8 mouse cellular contexts compared by ENCODE assay signal in the genomic region with DNA sequence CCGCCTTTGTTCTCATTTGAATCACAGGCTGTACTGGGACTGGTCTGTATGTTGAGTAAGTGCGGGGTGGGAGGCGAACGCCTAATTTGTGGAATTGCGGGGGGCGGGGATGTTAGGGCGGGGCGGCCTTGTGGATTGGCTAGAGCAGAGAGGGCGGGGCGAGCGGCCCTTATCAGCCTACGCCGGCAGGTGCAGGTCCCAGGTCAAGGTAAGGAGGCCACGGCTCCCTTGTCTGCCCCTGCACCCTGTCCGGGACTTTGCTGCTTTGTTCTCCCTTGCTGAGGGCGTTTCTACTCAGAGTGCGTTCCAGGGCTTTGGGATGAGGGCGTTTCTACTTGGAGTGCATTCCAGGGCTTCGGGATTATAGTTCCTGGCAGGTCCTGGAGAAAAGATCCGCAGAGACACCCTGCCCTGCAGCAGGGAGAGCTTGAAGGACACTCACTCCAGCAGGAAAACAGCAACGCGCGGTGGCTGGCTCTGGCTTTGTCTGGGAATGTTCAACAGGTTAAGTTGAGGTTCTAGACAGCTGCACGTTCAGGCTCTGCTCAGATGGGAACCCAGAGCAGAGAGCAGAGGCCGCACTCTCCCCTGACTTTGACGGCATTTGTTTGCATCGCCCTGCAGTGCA.
DNase-seq lines count a peak whose midpoint lies in the region; ATAC-seq and TF ChIP-seq lines count a peak whose summit lies in the region.

No protein-coding gene starts in this region.

- peaks cover 50% of the 10 kb centered on the region for H3K36me3 ChIP-seq in C2C12 (ENCODE audit: control insufficient read depth, insufficient read depth)
- no peaks in the 10 kb centered on the region for H3K36me3 ChIP-seq in intestine, embryonic 14.5 days (ENCODE audit: control insufficient read depth, insufficient read depth, low read length)
- H3K36me3 ChIP-seq in liver, embryonic 14.5 days (replicated peaks; ENCODE audit: control insufficient read depth, insufficient read depth, low read depth), result no peaks in the 10 kb centered on the region
- H3K36me3 ChIP-seq in neural tube, embryonic 15.5 days, result no peaks in the 10 kb centered on the region

- H3K27me3 ChIP-seq in C2C12 (ENCODE audit: control insufficient read depth, insufficient read depth, insufficient read length), result no peaks in the 10 kb centered on the region
- H3K27me3 ChIP-seq in intestine, embryonic 14.5 days (replicated peaks; ENCODE audit: control insufficient read depth, insufficient read depth, low read length), result no peaks in the 10 kb centered on the region
- H3K27me3 ChIP-seq in liver, embryonic 14.5 days (ENCODE audit: control insufficient read depth, insufficient read depth, low read length), result no peaks in the 10 kb centered on the region
- H3K27me3 ChIP-seq in neural tube, embryonic 15.5 days (replicated peaks), result peaks cover 11% of the 10 kb centered on the region; the same call in 1 of the 2 replicates

- peak overlapping the region; percentile 39 for H3K9ac ChIP-seq in intestine, embryonic 14.5 days (ENCODE audit: low read length)
- H3K9ac ChIP-seq in liver, embryonic 14.5 days (replicated peaks), result no peak overlapping the region
- H3K9ac ChIP-seq in neural tube, embryonic 15.5 days (replicated peaks), result peak overlapping the region; percentile 38

- peaks cover 16% of the 10 kb centered on the region for H3K4me1 ChIP-seq in intestine, embryonic 14.5 days (replicated peaks; ENCODE audit: control insufficient read depth, insufficient read depth, low read length)
- H3K4me1 ChIP-seq in liver, embryonic 14.5 days (replicated peaks; ENCODE audit: control insufficient read depth in 2 of 2, insufficient read depth in 2 of 2, low read length in 1 of 2), result peaks cover 0 to 22% of the 10 kb centered on the region in 2 experiments; a peak in 2 of 4 replicates
- H3K4me1 ChIP-seq in neural tube, embryonic 15.5 days, result peaks cover 17% of the 10 kb centered on the region

- TF ChIP-seq EP300 in liver, embryonic 14.5 days (IDR thresholded peaks at IDR 0.05; ENCODE audit: low read depth), result no peak

- no peaks in the 10 kb centered on the region for H3K9me3 ChIP-seq in intestine, embryonic 14.5 days (ENCODE audit: control insufficient read depth, low read length)
- no peaks in the 10 kb centered on the region for H3K9me3 ChIP-seq in liver, embryonic 14.5 days (ENCODE audit: control insufficient read depth, low read length)
- H3K9me3 ChIP-seq in neural tube, embryonic 15.5 days (replicated peaks), result no peaks in the 10 kb centered on the region

- no peak for TF ChIP-seq CTCF in C2C12 (IDR thresholded peaks at IDR 0.05; ENCODE audit: control insufficient read depth, insufficient read depth, insufficient read length)
- TF ChIP-seq CTCF in liver, embryonic 14.5 days (IDR thresholded peaks at IDR 0.05; ENCODE audit: low read depth), result no peak

- peak; percentile 93 for ATAC-seq in intestine, embryonic 14.5 days (replicated peaks; ENCODE audit: low FRiP score, low TSS enrichment, low read depth)
- ATAC-seq in liver, embryonic 14.5 days (ENCODE audit: insufficient read depth), result peak; percentile 87
- ATAC-seq in neural tube, embryonic 15.5 days (ENCODE audit: low FRiP score), result peak; percentile 87

- peak overlapping the region; percentile 38 for H3K4me3 ChIP-seq in C2C12 (ENCODE audit: insufficient read depth, poor library complexity, severe bottlenecking)
- H3K4me3 ChIP-seq in intestine, embryonic 14.5 days (ENCODE audit: low read depth, low read length), result peak overlapping the region; percentile 35
- peak overlapping the region; percentile 36 to 57 for H3K4me3 ChIP-seq in liver, embryonic 14.5 days (ENCODE audit: insufficient read depth in 1 of 2, low read depth in 2 of 2, low read length in 2 of 2)
- peak overlapping the region; percentile 48 for H3K4me3 ChIP-seq in neural tube, embryonic 15.5 days (replicated peaks)

- 5% methylated on average over 27 of the region's 27 CpGs for WGBS in intestine, embryonic 14.5 days
- WGBS in liver, embryonic 14.5 days (ENCODE audit: insufficient replicate concordance), result 23% methylated on average over 27 of the region's 27 CpGs
- 5% methylated on average over 27 of the region's 27 CpGs for WGBS in neural tube, embryonic 15.5 days

- H3K4me2 ChIP-seq in intestine, embryonic 14.5 days (ENCODE audit: low read length), result peak overlapping the region; percentile 54
- peak overlapping the region; percentile 50 for H3K4me2 ChIP-seq in liver, embryonic 14.5 days (ENCODE audit: low read depth)
- H3K4me2 ChIP-seq in neural tube, embryonic 15.5 days, result peak overlapping the region; percentile 85

- peaks cover 95% of the 10 kb centered on the region for H3K79me3 ChIP-seq in C2C12 (ENCODE audit: low read depth)

- H3K27ac ChIP-seq in intestine, embryonic 14.5 days (ENCODE audit: low read depth), result peak overlapping the region; percentile 74
- no peak overlapping the region for H3K27ac ChIP-seq in liver, embryonic 14.5 days
- peak overlapping the region; percentile 54; the same call in 1 of the 2 replicates for H3K27ac ChIP-seq in neural tube, embryonic 15.5 days (replicated peaks)

- peak; percentile 73 to 81 for DNase-seq in adrenal gland, postnatal 36 days
- DNase-seq in gastrocnemius, postnatal 25 days, result peak; percentile 73
- DNase-seq in intestine, embryonic 14.5 days (ENCODE audit: low spot score), result peak; percentile 87
- peak; percentile 28 to 41 (median 36) for DNase-seq in liver, embryonic 14.5 days (ENCODE audit: low read depth in 3 of 3, low spot score in 3 of 3)
- DNase-seq in right cerebral cortex, postnatal 25 days, result no peak
- no peak for DNase-seq in layer of hippocampus, postnatal 25 days (ENCODE audit: extremely low spot score in 1 of 2, low spot score in 1 of 2)

- H3K79me2 ChIP-seq in C2C12 (ENCODE audit: control insufficient read depth, insufficient read depth), result peaks cover 100% of the 10 kb centered on the region

- H3ac ChIP-seq in C2C12 (ENCODE audit: control insufficient read depth, insufficient read length, low read depth), result peak overlapping the region; percentile 58

TF ChIP-seq in C2C12, 6 proteins besides CTCF, POLR2A, EP300 and RAD21:
- TF ChIP-seq FOSL1 (IDR thresholded peaks at IDR 0.05; ENCODE audit: insufficient read depth, low read length, poor library complexity, severe bottlenecking) (no peak), MAX (IDR thresholded peaks at IDR 0.05) (no peak), MYOG (IDR thresholded peaks at IDR 0.05; ENCODE audit: control insufficient read depth, extremely low read depth, insufficient read length) (no peak), MYOD1 (IDR thresholded peaks at IDR 0.05; ENCODE audit: control insufficient read depth, insufficient read length, low read depth) (no peak), USF1 (IDR thresholded peaks at IDR 0.05; ENCODE audit: low read depth) (no peak), CEBPB (IDR thresholded peaks at IDR 0.05; ENCODE audit: low read depth) (no peak)
TF ChIP-seq in C2C12: peak in this region for 0.

Comparison
In these comparisons a context has a peak if more than half of its experiments do, and no peak if none do; other contexts are left out.
1. DNase-seq: peak in adrenal gland, postnatal 36 days (2 of 2), gastrocnemius, postnatal 25 days (single experiment), intestine, embryonic 14.5 days (single experiment) and liver, embryonic 14.5 days (3 of 3); none in right cerebral cortex, postnatal 25 days (single experiment) and layer of hippocampus, postnatal 25 days (0 of 2).
2. Peak in every context shown above with its lines, with median percentiles within 50 percentile points of each other: H3K4me3 ChIP-seq, ATAC-seq and H3K4me2 ChIP-seq.